Mouse (Mus musculus) C2C12 (cell line): ENCODE measurements around the gene 4930595D18Rik. TPM values are rescaled to one million over a fixed set of nuclear protein-coding genes. Genes with fewer than 3 reads are reported as not detected.

Source experiments
- H3K27me3 ChIP-seq: one replicate; pipeline ENCODE4 v1.6.1; 2011; ENCODE audit not compliant: control insufficient read depth, insufficient read depth, insufficient read length
- H3K36me3 ChIP-seq: one replicate; pipeline ENCODE4 v1.6.1; 2011; ENCODE audit not compliant: control insufficient read depth, insufficient read depth
- H3K4me3 ChIP-seq: one replicate; pipeline ENCODE4 v1.5.1; 2011; ENCODE audit warnings: mild to moderate bottlenecking, control low read depth; ENCODE audit not compliant: poor library complexity, insufficient read depth, severe bottlenecking
- H3K79me2 ChIP-seq: one replicate; pipeline ENCODE4 v1.6.1; 2011; ENCODE audit not compliant: control insufficient read depth, insufficient read depth
- H3K79me3 ChIP-seq: one replicate; pipeline ENCODE4 v1.6.1; 2011; ENCODE audit warnings: low read depth, control low read depth
- H3ac ChIP-seq: one replicate; pipeline ENCODE3; 2011; ENCODE audit warnings: low read depth; ENCODE audit not compliant: control insufficient read depth, insufficient read length
- CEBPB ChIP-seq: IDR thresholded peaks from one replicate; pipeline ENCODE4 v1.6.1; 2011; ENCODE audit warnings: low read depth, mild to moderate bottlenecking, control low read depth, moderate library complexity
- CTCF ChIP-seq: IDR thresholded peaks from one replicate; pipeline ENCODE4 v1.5.1; 2011; ENCODE audit not compliant: control insufficient read depth, insufficient read depth, insufficient read length
- FOSL1 ChIP-seq: IDR thresholded peaks from one replicate; pipeline ENCODE4 v1.8.0; 2011; ENCODE audit warnings: mild to moderate bottlenecking, low read length; ENCODE audit not compliant: poor library complexity, insufficient read depth, severe bottlenecking
- MAX ChIP-seq: IDR thresholded peaks from one replicate; pipeline ENCODE4 v1.6.1; 2011; ENCODE audit warnings: mild to moderate bottlenecking, control low read depth
- MYOD1 ChIP-seq: IDR thresholded peaks from one replicate; pipeline ENCODE4 v1.6.1; 2011; ENCODE audit warnings: low read depth; ENCODE audit not compliant: control insufficient read depth, insufficient read length
- MYOG ChIP-seq: IDR thresholded peaks from one replicate; pipeline ENCODE4 v1.6.1; 2011; ENCODE audit not compliant: control insufficient read depth, insufficient read length; ENCODE audit errors: extremely low read depth
- USF1 ChIP-seq: IDR thresholded peaks from one replicate; pipeline ENCODE4 v1.6.1; 2011; ENCODE audit warnings: low read depth, mild to moderate bottlenecking, control low read depth, moderate library complexity
- polyA plus RNA-seq: library from polyadenylated mRNA; unstranded; fragments of >200 nt; fragmentation: generic; extraction: Trizol; gene quantifications from one replicate; pipeline ENCODE4 v1.2.1, GENCODE M21; 2012; ENCODE audit warnings: missing spikeins

The 4930595D18Rik gene
- polyA plus RNA-seq, 1 experiment = not detected

- TF ChIP-seq MAX = peak; percentile 25
- no peak for TF ChIP-seq CTCF
- no peaks in the 10 kb centered on the region for H3K27me3 ChIP-seq
- peaks cover 9% of the 10 kb centered on the region for H3K36me3 ChIP-seq
- peaks cover 44% of the 10 kb centered on the region for H3K79me2 ChIP-seq
- H3K4me3 ChIP-seq = peak within 1 kb of the TSS; percentile 68
- peak within 1 kb of the TSS; percentile 94 for H3ac ChIP-seq
- H3K79me3 ChIP-seq = peaks cover 40% of the 10 kb centered on the region
Observed at GRCm38 (mm10) chr12:111165831-111166591, 18.3 kb downstream of the 4930595D18Rik start, which contains the start of gene Traf3. TSS of gene Traf3 (plus strand) at chr12:111166370.

- Histone ChIP-seq H3ac (no peak overlapping the region), H3K36me3 (peaks cover 9% of the 10 kb centered on the region), H3K79me2 (peaks cover 37% of the 10 kb centered on the region), H3K27me3 (no peaks in the 10 kb centered on the region), H3K4me3 (no peak overlapping the region), H3K79me3 (peaks cover 33% of the 10 kb centered on the region)
- TF ChIP-seq MYOD1 (no peak), CTCF (peak; percentile 65)
Observed at GRCm38 (mm10) chr12:111165146-111165812, 19.0 kb downstream of the 4930595D18Rik start.

DNA sequence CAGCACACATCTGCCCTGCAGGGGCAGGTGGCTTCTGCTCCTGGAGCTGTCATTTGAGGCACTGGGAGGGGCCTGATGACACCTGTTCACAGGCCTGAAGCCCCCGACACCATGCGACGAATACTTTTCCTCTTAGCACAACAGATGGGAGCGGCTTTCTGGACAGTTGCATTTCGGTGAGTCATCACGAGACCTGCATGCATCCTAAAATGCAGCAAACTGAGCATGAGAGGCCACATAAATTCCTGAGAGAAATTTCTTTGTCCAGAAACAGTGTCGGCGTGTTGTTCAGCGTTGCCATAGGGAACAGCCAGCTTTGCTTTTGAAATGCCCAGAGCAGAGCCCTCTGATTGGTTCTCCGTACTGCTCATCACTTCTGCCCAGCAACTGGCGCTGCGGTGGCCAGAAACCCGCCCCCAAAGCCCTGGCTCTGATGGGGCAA lies 20.0 kb downstream of the 4930595D18Rik start:
- H3K4me3 ChIP-seq = no peak overlapping the region
- TF ChIP-seq MAX (no peak), CTCF (no peak), MYOD1 (peak; percentile 70), USF1 (no peak), FOSL1 (no peak)
- peaks cover 27% of the 10 kb centered on the region for H3K79me2 ChIP-seq
- no peaks in the 10 kb centered on the region for H3K27me3 ChIP-seq
- peak overlapping the region; percentile 5 for H3ac ChIP-seq
- H3K79me3 ChIP-seq = peaks cover 24% of the 10 kb centered on the region
- H3K36me3 ChIP-seq = peaks cover 8% of the 10 kb centered on the region

DNA sequence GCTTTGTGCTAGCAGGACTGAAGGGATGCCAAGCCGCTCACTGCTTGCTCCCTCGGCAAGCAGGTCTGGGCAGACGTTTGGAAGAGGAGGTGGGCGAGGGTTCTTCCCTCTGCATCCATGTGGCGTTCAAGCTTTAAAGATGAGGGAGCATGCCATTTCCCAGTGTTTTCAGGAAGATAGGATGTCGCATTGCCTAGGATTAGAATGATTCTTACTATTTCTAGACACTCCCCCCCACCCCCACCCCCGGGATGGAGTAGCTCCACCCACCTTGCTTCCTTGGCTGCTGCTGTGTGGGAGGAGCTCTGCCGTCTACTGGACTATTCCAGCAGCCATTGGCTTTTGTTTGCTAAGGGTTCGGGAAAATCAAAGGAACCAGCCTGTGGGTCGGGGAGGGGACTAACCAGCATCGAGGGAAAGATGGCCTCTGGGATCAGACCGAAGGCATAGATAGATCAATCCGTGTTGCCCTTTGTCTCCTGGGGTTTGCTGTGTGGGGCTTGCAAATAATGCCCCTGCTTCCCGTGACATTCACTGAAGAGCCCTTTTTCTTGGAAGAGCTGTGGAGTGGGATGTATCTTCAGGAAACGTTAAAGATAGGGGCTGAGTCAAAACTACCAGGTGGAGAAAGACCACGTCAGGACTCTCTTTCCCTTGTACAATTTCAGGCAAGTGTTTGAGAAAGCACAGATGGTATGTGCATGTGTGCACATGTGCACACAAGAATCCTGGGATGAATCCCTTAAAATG lies 21.8 kb downstream of the 4930595D18Rik start:
- Histone ChIP-seq H3K36me3 (no peaks in the 10 kb centered on the region), H3K79me3 (peaks cover 8% of the 10 kb centered on the region), H3K4me3 (no peak overlapping the region), H3K27me3 (no peaks in the 10 kb centered on the region), H3K79me2 (peaks cover 9% of the 10 kb centered on the region), H3ac (no peak overlapping the region)
- no peak for TF ChIP-seq FOSL1

GRCm38 (mm10) chr12:111161943-111162311 lies 22.4 kb downstream of the 4930595D18Rik start:
- no peaks in the 10 kb centered on the region for H3K36me3 ChIP-seq
- H3K79me2 ChIP-seq = peaks cover 3% of the 10 kb centered on the region
- H3ac ChIP-seq = no peak overlapping the region
- H3K79me3 ChIP-seq = peaks cover 2% of the 10 kb centered on the region
- no peak for TF ChIP-seq MYOD1
- no peak for TF ChIP-seq CEBPB
- TF ChIP-seq USF1 = no peak
- no peak for TF ChIP-seq MYOG
- TF ChIP-seq FOSL1 = no peak
- TF ChIP-seq MAX = no peak
- no peak for TF ChIP-seq CTCF
- no peaks in the 10 kb centered on the region for H3K27me3 ChIP-seq
- H3K4me3 ChIP-seq = no peak overlapping the region

DNA sequence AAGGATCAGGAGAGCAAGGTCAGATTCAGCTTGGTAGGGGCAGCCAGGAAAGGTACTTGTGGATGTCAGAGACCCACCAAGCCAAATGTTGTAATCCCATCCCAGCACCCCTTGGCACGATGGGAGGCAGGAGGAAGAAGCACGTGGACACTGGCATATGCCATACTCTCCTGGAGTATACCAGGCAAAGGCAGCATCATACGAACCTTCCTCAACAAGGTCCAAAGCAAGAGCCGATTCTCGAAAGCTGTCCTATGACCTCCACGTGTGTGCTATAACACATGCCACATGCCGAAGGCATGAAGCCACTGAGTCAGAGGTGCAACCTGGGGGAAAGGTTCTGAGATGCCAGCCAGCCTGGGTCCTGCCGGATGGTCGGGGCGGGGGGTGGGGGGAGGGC lies 23.4 kb downstream of the 4930595D18Rik start:
- no peaks in the 10 kb centered on the region for H3K79me2 ChIP-seq
- TF ChIP-seq MYOD1 (no peak), MAX (no peak), USF1 (no peak), MYOG (no peak), CTCF (no peak), FOSL1 (no peak), CEBPB (no peak)
- no peak overlapping the region for H3K4me3 ChIP-seq
- no peaks in the 10 kb centered on the region for H3K27me3 ChIP-seq
- no peaks in the 10 kb centered on the region for H3K79me3 ChIP-seq
- H3ac ChIP-seq = no peak overlapping the region
- H3K36me3 ChIP-seq = no peaks in the 10 kb centered on the region
